Mouse (Mus musculus) layer of hippocampus, adult 18-20 months (tissue): Measurements from ENCODE around the gene Pdk3. TPM values are rescaled to one million over a fixed set of nuclear protein-coding genes. Genes with fewer than 3 reads are reported as not detected.

Experiments used
- DNase-seq, 2 experiments: peaks; one replicate each; pipeline ENCODE4 v3.0.0; 2022; ENCODE audit warnings: low spot score in 2 of 2
- long read RNA-seq: library from polyadenylated mRNA; stranded (forward); transcript quantifications from one replicate; pipeline ENCODE4 v2.0.0, GENCODE M21; 2021
- total RNA-seq, 2 experiments: library from RNA; stranded (reverse); gene quantifications; 2 replicates each; pipeline ENCODE4 v1.2.3; 2021

The Pdk3 gene
- total RNA-seq: 10 to 100 TPM; 42.8 to 46.5 TPM
- long read RNA-seq, transcript Pdk3-201 (12 exons, 2,115 nt): major isoform, 57 of 59 reads
- long read RNA-seq, partial matches to known transcripts: 1 of 59 reads
- long read RNA-seq, other reads (novel, unspliced or antisense): 1 of 59 reads

GRCm38 (mm10) chrX:93831561-93832336 lies at the start of gene Pdk3:
Gene Pdk3 (minus strand): TSS chrX:93832201.
- peak; percentile 76 to 85 for DNase-seq

- no peak for DNase-seq
Observed at GRCm38 (mm10) chrX:93877634-93878016, 45.6 kb upstream of the Pdk3 start.

- DNase-seq: no peak
Observed at GRCm38 (mm10) chrX:93876981-93877633, 45.1 kb upstream of the Pdk3 start.

DNA sequence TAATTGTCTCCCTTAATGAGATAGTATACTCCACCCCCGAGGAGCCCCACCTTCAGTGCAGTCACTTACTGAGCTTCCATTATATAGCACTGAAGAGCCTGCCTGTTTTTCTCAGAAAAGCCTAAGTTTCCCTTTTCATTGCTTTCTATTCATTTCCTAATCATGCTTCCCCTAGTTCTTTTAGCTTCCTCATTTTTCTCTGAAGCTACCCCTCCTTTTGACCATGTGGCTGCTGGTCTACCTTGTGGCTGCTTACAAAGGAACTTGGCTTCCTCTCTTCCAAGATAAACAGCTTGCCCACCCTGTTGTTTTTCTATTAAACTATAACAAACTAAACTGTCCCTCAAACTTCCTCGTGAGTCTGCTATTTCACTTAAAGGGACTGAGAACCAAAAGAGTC lies 31.4 kb upstream of the Pdk3 start:
- DNase-seq: no peak

DNA sequence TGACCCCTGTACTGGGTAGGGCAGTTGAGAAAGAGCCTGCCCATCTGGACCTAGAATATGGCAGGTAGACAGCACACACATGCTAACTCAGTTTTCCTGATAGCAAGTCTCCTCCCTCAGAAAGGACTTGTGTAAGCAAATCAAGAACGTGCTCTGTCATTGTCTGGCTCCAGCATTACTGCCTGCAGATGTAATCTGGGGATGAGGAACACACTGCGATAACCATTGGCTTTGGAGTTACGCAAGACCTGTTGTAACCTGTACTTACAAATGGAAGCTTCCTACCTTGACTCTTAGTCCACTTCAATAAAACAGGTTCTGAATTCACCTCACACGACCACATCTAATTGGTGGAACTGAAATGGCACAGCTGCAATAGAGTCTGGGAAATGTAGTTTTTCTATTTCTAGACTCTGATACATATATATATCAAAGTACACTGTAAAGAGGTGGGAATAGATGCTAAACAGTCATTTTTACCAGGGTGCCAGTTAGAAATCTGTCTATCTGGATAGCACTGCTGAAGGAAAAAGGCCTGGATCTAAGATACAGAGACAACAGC lies 30.6 kb upstream of the Pdk3 start:
- DNase-seq: no peak

DNA sequence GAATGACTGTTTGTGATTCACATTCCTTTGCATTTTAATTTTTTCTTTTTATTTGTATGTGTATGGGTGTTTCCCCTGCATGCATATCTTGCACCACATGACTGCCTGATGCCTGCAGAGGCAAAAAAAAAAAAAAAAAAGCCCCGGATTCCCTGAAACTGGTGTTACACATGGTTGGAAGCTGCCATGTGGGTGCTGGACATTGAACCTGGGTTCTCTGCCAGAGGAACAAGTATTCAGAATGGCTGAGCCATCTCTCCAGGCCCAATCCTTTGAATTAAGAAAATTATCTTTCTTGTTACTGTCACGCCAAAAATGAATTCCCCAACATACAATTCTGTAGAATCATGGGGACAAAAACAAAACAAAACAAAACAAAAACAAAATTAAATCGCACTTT lies 25.8 kb upstream of the Pdk3 start:
- no peak for DNase-seq

- DNase-seq: no peak
Observed at GRCm38 (mm10) chrX:93832337-93832884, 410 bp upstream of the Pdk3 start.

GRCm38 (mm10) chrX:93825787-93826186 lies 6.2 kb downstream of the Pdk3 start:
- no peak for DNase-seq

GRCm38 (mm10) chrX:93808040-93808439 lies 24.0 kb downstream of the Pdk3 start:
- no peak for DNase-seq

GRCm38 (mm10) chrX:93793168-93793567 lies 38.8 kb downstream of the Pdk3 start:
- DNase-seq: peak in 1 of 2 experiments; percentile 12

DNA sequence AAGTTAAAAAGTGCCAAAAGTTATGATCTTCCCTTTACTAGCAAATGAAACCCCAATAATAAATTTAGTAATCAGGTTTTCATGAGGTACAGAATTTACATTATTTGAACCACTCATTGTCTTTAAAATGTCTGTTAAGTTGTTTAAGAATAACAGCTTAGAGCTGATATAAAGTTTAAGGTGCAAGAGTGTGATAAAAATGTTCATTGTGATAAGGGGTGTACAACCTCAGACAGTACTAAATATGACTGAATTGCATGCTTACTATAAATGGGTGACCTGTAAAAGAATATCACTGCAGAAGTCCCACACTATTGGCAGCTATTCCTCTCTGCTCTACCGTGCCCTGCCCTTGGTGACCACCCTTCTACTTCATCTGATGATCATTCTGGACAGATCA lies 42.4 kb downstream of the Pdk3 start:
- no peak for DNase-seq

DNA sequence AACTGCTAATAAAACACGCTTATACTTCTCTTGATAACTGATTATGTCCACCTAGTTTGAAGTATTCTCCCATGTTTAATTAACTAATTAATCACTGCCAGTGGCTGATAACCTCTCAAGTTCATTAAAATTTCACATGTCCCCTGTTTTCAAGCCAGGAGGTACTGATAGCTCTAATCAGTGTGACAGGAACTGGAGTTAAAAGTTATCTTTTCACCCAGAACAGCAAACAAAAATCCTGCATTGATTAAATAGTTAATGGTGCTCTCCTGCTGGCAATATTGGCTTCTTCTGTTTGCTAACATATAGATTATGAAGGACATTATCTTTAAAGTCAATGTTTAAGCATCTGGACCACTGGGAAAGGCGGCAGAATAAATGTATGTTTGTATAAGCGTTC lies 71.2 kb downstream of the Pdk3 start:
- no peak for DNase-seq

- DNase-seq: no peak
Observed at GRCm38 (mm10) chrX:93756867-93757455, 75.0 kb downstream of the Pdk3 start.

- DNase-seq: peak in 1 of 2 experiments; percentile 6
Observed at GRCm38 (mm10) chrX:93755210-93755842, 76.7 kb downstream of the Pdk3 start.

DNA sequence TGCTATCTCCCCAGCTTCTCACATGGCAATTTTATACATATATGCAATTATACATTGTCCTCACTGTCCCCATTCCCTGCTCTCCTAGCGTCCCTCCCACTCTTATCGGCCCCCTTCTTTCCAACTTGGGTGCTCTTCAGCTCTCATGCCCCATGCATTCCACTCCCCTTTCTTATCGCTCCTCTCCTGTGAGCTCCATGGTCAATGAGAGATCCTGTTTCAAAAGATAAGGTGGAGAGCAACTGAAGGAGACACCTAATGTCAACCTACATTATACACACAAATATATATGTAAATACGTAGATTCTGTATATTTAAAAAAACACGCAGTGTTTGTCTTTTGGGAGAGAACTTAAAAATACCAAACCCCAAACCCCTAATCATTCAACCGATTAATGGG lies 81.4 kb downstream of the Pdk3 start:
- DNase-seq: no peak

GRCm38 (mm10) chrX:93749165-93749564 lies 82.8 kb downstream of the Pdk3 start:
- DNase-seq: no peak

DNA sequence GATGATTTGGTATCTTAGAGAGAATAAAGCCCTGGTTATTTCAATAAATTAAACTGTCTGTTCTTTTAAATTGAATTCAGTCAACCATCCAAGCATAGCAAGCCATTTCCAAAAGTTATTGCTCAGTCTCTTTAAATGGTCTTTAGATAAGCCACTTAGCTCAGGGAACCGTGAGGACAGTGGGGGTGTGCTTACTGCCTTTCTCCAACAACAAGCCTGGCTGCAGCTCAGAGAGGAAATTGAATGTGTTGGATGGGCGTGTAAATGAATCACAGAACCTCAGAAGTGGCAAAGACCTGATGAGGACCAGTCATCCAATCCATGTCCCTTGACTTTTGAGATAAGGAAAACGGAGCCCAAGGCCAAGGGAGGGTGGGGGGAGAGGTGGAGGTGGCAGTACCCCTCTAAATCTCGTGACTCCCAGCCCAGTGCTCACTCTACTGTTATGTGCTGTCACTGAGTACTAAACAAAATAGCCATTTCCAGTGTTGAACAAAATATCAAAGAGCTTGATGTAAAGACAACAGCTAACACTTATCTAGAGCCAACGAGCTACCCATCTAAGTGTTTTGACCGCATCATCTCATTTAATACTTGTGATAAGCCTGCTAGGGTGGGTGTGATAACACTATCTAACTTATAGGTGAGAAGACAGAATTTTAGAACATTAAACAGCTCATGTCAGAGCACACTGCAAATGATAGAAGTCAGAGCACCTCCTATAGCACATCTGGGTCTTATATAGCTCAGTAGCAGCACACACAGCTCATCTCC lies 98.8 kb downstream of the Pdk3 start:
- DNase-seq: no peak

GRCm38 (mm10) chrX:93732407-93732806 lies 99.6 kb downstream of the Pdk3 start:
- DNase-seq: no peak

GRCm38 (mm10) chrX:93730854-93731253 lies 101.1 kb downstream of the Pdk3 start:
- no peak for DNase-seq

- DNase-seq: no peak
Observed at GRCm38 (mm10) chrX:93729529-93729928, 102.5 kb downstream of the Pdk3 start.
